Mouse (Mus musculus) large intestine, adult 2 months (tissue): ENCODE data around the gene Dad1. TPM values are rescaled to one million over a fixed set of nuclear protein-coding genes. Genes with fewer than 3 reads are reported as not detected.
A peak's percentile ranks its signal among the peaks of the same experiment; 100 is the strongest.

Experiments
- DNase-seq: peaks from one replicate; pipeline ENCODE4 v3.0.0-alpha.2; 2012; ENCODE audit warnings: low read depth, low spot score
- WGBS: fragments of 180-500 bp; shearing (Covaris S2); methylation state at CpG from one replicate; pipeline ENCODE4 v1.1.7; 2018; 5-methylcytosine and 5-hydroxymethylcytosine counted together
- polyA plus RNA-seq: library from polyadenylated mRNA; depleted of rRNA; stranded (reverse); fragments of >200 nt; gene quantifications from 2 replicates; pipeline ENCODE4 v1.2.3, GENCODE M21; 2012; rRNA removed

Gene Dad1
- polyA plus RNA-seq, result 752 and 904 TPM in 2 replicates

- under 1% methylated on average over 39 of the region's 39 CpGs for WGBS
- DNase-seq, result peak; percentile 96
Measured at GRCm38 (mm10) chr14:54253741-54254291, at the start of gene Dad1, which contains the start of gene Abhd4. Gene Dad1, minus strand, starts transcription at chr14:54254104. Gene Abhd4, plus strand, starts transcription at chr14:54254188.

- DNase-seq, result no peak
- 83% methylated on average over 3 of the region's 3 CpGs for WGBS
Measured at GRCm38 (mm10) chr14:54300676-54301075, 46.8 kb upstream of the Dad1 start.

DNA sequence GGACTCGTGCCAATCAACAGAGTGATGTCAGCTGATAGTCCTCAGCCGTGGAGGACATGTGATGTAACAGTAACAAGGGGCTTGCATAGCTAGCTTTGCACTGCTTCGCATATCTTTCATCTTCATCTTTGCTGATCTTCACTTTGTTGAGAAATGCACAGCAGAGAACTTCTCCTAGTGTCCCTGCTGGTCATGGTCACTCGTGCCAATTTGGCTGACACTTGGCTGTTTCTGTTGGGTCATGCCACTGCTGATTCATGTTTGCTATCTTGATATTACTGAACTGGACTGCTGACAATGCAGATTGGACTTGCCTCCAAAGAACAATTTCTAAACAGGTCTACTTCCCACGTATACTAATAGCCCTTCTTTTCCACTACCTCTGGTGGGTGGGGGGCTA lies 46.2 kb upstream of the Dad1 start:
- no peak for DNase-seq
- WGBS, result 78% methylated on average over 5 of the region's 5 CpGs

- WGBS, result 88% methylated on average over 1 of the region's 1 CpGs
Measured at GRCm38 (mm10) chr14:54284839-54285238, 30.9 kb upstream of the Dad1 start, which contains the start of gene Olfr49. Gene Olfr49, minus strand, starts transcription at chr14:54284939.

DNA sequence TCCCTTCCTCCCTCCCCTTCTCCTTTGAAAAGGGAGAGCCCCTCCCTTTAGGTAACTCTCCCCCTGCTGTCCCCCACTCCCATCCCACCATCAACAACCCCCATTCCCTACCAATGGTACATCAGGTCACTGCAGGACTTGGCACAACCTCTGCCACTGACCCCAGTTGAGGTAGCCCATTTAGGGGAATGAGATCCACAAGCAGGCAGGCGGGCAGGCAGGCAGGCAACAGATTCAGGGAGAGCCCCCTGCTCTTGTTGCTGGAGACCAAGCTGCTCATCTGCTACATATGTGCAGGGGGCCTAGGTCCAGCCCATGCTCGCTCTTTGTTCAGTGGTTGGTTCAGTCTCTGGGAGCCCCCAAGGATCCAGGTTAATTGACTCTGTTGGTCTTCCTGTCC lies 22.5 kb upstream of the Dad1 start:
- 88% methylated on average over 2 of the region's 2 CpGs for WGBS
- DNase-seq, result no peak

More at GRCm38 (mm10) chr14:54284839-54285238, 30.9 kb upstream of the Dad1 start, which contains the start of gene Olfr49:
- no peak for DNase-seq

DNA sequence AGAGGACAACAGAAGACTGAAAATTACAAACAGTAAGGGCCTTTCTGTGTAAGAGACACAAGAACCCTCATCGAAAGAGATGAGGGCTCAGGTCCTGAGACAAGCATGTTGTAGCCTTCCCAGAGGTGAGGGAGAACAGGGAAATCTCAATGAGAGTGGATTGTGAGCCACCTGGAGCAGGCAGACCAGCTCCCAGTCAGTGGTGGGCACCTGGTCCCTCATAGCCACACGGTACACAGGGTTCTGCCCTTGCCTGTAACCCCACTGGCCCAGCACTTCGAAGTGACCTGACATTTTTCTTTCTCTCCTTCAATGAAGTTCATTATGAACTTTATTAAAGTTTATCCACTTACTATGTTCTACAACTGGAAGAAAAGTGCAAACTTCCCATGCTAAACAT lies 18.8 kb upstream of the Dad1 start:
- no peak for DNase-seq
- WGBS, result 92% methylated on average over 3 of the region's 3 CpGs

DNA sequence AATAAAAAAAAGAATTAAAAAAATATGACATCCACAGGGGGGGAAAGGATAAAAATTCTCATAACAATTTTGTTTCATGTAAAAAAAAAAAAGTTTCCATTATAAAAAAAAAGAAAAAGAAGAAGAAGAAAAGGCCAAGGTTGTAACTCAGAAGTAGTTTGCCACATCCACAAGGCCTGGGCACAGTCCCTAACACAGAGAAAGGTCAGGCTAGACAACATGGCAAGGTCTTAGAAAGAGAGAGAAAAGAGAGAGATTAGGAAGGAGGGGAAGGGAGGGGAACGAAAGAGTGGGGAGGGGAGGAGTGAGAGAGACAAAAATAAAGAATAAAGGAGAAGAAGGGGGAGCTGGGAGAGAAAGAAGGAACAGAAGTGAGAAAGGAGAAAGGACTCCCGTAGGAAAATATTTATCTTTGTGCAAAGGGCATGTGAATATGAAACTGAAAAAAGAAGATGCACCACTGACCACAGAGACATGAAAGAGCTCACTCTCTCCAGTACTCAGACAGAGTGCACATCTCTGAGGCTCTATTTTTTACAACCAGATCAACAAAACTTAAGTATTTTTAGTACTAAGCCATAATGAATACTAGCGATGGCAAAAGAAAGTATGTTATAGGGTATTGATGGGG lies 18.2 kb upstream of the Dad1 start:
- WGBS, result 65% methylated on average over 3 of the region's 3 CpGs

GRCm38 (mm10) chr14:54270413-54270812 lies 16.5 kb upstream of the Dad1 start:
- WGBS, result 92% methylated on average over 3 of the region's 3 CpGs
- no peak for DNase-seq

More for the DNA sequence above, 18.2 kb upstream of the Dad1 start:
- no peak for DNase-seq

- WGBS, result 94% methylated on average over 3 of the region's 3 CpGs
- no peak for DNase-seq
Measured at GRCm38 (mm10) chr14:54269566-54269965, 15.7 kb upstream of the Dad1 start.

DNA sequence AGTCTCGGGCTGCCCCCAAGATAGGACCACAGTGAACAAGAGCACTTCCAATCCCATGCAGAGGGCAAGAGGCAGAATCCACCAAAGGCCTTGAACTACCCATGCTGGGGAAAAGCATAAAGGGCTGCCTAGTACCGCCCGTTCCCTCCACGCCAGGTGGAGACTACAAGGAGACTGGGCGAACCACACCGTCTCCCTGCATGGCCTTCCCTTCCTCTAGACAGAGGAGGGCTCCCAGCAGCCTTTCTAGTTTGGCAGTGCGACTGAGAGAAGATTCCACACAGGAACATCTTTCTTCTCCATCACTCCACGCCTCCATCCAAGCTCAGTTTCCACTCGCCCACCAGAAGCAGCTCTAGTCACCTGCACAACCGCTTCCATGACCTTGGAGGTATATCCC lies 14.1 kb upstream of the Dad1 start:
- no peak for DNase-seq
- WGBS, result 95% methylated on average over 10 of the region's 10 CpGs

DNA sequence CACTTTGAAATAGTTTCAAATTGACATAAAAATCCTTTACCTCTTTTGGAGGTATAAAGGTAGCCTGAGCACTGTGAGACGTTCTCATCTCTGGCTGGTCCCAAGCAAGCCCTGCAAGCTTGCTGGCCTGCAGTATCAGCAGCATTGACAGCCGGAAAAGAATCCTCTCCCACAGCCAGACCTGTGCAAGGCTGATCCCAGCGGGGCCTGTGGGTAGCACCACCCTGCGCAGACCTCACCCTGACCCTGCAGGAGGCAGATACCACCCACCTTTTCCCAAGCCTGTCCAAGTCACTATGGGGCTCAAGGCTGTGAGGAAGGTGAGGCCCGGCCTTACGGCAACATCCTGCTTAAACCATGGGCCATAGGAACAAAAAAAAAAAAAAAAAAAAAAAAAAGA lies 12.0 kb upstream of the Dad1 start:
- no peak for DNase-seq
- 92% methylated on average over 6 of the region's 6 CpGs for WGBS

- 78% methylated on average over 10 of the region's 10 CpGs for WGBS
Measured at GRCm38 (mm10) chr14:54265093-54265492, 11.2 kb upstream of the Dad1 start.

DNA sequence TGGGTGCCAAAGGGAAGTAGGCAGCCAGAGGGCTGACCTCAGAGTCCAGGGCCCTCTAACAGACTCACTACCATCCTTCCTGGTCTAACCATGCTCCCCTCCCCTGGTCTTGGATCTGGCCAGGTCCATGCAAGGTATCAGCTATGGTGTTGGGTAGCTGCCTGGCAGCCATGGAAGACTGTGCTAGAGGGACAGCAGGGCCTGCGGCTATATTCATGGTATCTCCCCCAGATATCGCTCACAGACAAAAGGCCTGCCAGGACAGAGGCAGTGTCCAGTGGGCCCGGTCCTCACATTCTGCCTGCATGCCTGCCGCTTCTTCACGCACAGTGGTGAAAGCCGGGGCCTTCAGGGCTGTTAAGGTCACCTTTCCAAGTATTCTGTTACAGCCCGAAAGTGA lies 10.3 kb upstream of the Dad1 start:
- no peak for DNase-seq
- 96% methylated on average over 7 of the region's 7 CpGs for WGBS

More at GRCm38 (mm10) chr14:54265093-54265492, 11.2 kb upstream of the Dad1 start:
- no peak for DNase-seq

DNA sequence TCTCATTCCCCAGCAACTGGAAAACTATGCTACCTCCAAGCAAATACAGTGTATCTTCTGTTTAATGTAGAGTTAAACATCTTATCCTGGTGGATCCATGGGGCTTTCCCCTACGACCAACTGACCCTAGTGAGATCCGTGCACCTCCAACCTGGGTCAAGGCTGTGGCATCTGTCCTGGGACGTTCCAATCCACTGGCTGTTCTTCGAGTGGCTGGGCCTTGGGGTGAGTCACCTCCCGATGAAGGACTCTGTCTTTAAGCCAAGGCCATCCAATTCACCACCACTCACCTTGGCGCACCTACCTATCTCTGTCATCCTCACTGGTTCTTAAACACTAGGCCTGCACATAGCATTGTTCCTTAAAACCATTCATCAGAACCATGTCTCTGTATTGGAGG lies 9.2 kb upstream of the Dad1 start:
- WGBS, result 95% methylated on average over 6 of the region's 6 CpGs
- no peak for DNase-seq

DNA sequence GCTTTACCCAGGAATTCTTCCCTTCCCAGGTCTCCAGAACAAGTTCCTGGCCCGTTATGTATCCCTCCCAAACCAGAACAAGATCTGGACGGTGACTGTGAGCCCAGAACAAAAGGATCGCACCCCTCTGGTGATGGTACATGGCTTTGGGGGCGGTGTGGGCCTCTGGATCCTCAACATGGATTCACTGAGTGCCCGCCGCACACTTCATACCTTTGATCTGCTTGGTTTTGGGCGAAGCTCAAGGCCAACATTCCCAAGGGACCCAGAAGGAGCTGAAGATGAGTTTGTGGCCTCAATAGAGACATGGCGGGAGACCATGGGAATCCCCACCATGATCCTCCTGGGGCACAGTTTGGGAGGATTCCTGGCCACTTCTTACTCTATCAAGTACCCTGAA lies 8.7 kb upstream of the Dad1 start:
- DNase-seq, result no peak
- WGBS, result 96% methylated on average over 8 of the region's 8 CpGs

DNA sequence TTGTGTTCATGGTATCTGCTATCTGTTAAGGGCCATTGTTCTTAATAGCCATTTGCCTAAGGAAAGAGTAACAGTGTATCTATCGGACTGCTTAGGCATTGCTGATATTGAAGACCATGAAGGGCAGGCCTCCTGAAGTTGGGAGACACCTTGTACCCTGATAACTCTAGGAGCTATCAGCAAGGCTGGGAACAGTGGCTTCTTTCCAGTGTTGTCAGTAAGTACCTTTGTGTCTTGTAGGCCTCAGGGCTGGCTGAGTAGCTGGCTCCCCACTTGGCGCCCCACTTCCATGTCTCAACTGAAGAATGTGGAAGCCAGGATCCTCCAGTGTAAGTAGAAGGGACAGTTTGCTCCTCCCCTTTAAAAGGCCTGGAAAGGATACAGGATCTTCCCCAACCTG lies 7.5 kb upstream of the Dad1 start:
- no peak for DNase-seq
- 97% methylated on average over 2 of the region's 2 CpGs for WGBS

DNA sequence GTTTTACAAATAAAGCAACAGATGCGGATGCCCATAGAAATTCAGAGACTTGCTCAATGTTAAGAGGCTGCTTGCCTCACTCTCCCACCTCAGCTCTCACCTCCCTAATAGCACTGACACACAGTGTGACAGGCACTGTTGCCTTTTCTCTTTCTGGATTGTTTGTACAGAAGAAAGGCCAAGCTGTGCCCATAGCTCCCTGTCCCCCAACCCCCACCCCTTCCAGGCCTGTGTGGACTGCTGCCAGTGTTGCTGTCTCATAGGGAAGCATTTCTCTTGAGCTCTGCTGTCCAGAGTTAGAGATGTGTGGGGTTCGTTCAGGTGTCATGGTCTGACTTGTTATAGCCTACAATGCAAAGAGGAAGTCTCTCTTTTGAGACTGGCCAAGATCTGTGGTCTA lies 6.3 kb upstream of the Dad1 start:
- no peak for DNase-seq
- 60% methylated on average over 2 of the region's 2 CpGs for WGBS

DNA sequence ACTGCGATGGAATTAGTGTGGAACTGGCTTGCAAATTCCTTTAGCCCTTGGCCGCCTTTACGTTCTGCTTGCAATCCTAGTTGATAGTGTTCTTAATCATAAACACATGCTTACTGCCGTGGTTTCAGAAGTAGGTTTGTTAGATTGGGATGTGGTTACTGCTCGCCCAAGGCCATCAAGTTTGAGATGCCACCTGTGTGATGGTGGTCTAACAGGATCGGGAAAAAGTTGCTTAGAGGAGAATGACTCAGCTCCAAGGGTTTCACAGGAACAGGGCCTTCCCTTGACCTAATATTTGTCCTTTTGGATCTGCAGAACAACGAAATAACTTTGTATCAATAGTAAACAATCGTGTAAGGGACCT lies 5.8 kb upstream of the Dad1 start:
- 5% methylated on average over 8 of the region's 8 CpGs for WGBS
- DNase-seq, result no peak

DNA sequence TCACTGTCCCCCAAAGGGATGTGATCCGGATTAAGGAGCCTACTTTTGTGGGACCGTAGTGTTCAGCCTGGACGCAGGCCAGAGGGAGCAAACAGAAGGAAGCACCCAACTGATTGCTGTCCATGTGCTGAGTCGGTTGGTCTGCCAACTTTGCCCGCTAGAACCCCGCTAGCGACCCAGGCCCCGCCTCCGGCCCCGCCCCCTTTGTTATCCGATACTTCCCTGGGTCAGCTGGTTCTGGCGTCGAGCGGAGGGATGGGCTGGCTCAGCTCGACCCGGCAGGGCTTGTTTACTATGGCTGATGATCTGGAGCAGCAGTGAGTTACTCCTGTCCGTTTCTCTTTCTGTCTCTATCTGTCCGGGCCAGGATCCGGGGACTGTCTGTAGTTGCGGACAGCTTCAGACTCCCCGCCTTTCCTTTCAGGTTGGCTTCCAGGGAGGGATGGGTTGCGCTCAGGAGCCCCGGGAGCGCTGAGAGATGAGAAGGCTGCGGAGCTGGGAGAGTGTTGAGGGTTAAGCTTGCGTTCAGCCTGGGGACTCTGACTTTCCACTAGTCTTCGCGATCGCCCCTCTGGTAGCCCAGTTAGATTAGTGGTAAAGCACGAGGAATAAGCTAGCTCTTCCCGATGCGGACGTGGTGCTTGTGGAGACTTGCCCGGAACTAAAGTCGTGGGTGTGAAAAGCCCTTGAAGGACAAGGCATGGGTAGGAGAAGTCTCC lies 5.3 kb upstream of the Dad1 start:
- WGBS, result 0% methylated on average over 35 of the region's 35 CpGs
- peak; percentile 86 for DNase-seq

DNA sequence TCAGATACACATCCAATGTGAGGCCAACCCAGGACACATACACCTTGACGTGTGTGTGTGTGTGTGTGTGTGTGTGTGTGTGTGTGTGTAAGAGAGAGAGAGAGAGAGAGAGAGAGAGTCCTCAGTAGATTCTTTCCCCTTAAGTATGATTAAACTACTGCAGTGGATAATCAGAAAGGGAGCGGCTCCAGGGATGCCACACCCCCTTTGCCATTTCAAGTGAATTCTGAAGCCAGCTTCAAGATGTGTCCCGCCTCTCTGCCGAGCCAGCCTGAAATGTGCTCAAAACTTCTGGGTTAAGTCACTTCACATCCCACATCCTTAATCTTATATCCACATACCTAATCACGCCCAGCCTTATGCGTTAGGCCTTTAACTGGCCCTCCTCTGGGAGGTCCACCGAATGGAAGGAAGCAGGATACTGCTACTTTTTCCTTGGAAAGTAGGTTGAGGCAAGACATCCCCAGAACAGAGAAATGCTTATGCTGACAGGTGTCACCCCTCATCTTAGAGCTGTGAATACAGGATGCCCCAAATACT lies 4.3 kb upstream of the Dad1 start:
- DNase-seq, result peak; percentile 31
- 35% methylated on average over 7 of the region's 7 CpGs for WGBS
